Mouse (Mus musculus) midbrain, embryonic 13.5 days (tissue): ENCODE data around the gene Ago3. TPM values are rescaled to one million over a fixed set of nuclear protein-coding genes. Genes with fewer than 3 reads are reported as not detected.

Source experiments
- ATAC-seq: fragments of 200-750 bp; cut with Nextera tagmentation; 2 replicates; pipeline ENCODE4 v1.8.0; 2017; ENCODE audit warnings: mild to moderate bottlenecking, moderate TSS enrichment, moderate library complexity
- H3K27ac ChIP-seq: fragments of 300-500 bp; sonication (generic); 2 replicates; pipeline ENCODE4 v1.5.1; 2015; ENCODE audit warnings: inconsistent platforms, mild to moderate bottlenecking, moderate library complexity
- H3K27me3 ChIP-seq: fragments of 300-500 bp; sonication (generic); 2 replicates; pipeline ENCODE4 v1.6.1; 2015; ENCODE audit warnings: mild to moderate bottlenecking, inconsistent platforms
- H3K36me3 ChIP-seq: fragments of 300-500 bp; sonication (generic); 2 replicates; pipeline ENCODE4 v1.6.1; 2015; ENCODE audit warnings: mild to moderate bottlenecking, inconsistent platforms
- H3K4me1 ChIP-seq: fragments of 300-500 bp; sonication (generic); replicated peaks from 2 replicates; pipeline ENCODE4 v1.6.1; 2015; ENCODE audit warnings: inconsistent platforms
- H3K4me2 ChIP-seq: fragments of 300-500 bp; sonication (generic); replicated peaks from 2 replicates; pipeline ENCODE4 v1.6.1; 2015; ENCODE audit warnings: moderate library complexity, mild to moderate bottlenecking, inconsistent platforms
- H3K4me3 ChIP-seq: fragments of 300-500 bp; sonication (generic); replicated peaks from 2 replicates; pipeline ENCODE4 v1.5.1; 2015; ENCODE audit warnings: mild to moderate bottlenecking, inconsistent platforms
- H3K9ac ChIP-seq: fragments of 300-500 bp; sonication (generic); replicated peaks from 2 replicates; pipeline ENCODE4 v1.6.1; 2015; ENCODE audit warnings: mild to moderate bottlenecking, inconsistent platforms
- H3K9me3 ChIP-seq: fragments of 300-500 bp; sonication (generic); 2 replicates; pipeline ENCODE4 v1.6.1; 2016; ENCODE audit warnings: mild to moderate bottlenecking, inconsistent platforms
- WGBS: fragments of 180-500 bp; shearing (Covaris S2); methylation state at CpG from one replicate; pipeline ENCODE4 v1.1.7; 2015; 5-methylcytosine and 5-hydroxymethylcytosine counted together
- polyA plus RNA-seq: library from polyadenylated mRNA; unstranded; fragments of >200 nt; fragmentation: Nextera tagmentation; extraction: Ambion mirVana; gene quantifications from 2 replicates; pipeline ENCODE4 v1.2.1, GENCODE M21; 2015

Ago3 gene
- polyA plus RNA-seq, 1 experiment from 2014 or later, result 18.4 TPM

GRCm38 (mm10) chr4:126287302-126287995 is 141.9 kb downstream of the Ago3 start:
- Histone ChIP-seq H3K9me3 (no peaks in the 10 kb centered on the region), H3K4me2 (no peak overlapping the region), H3K27me3 (peaks cover 75% of the 10 kb centered on the region), H3K4me3 (no peak overlapping the region), H3K27ac (no peak overlapping the region), H3K9ac (no peak overlapping the region), H3K4me1 (peaks cover 12% of the 10 kb centered on the region; the same call in 1 of the 2 replicates), H3K36me3 (no peaks in the 10 kb centered on the region)
- 39% methylated on average over 11 of the region's 11 CpGs for WGBS
- ATAC-seq, result no peak

GRCm38 (mm10) chr4:126286492-126286891 is 142.9 kb downstream of the Ago3 start, which contains the start of gene Col8a2:
TSS of gene Col8a2 (plus strand) at chr4:126286793.
- Histone ChIP-seq H3K9ac (peak within 1 kb of the TSS; percentile 41; the same call in 1 of the 2 replicates), H3K4me1 (peaks cover 12% of the 10 kb centered on the region; the same call in 1 of the 2 replicates), H3K9me3 (no peaks in the 10 kb centered on the region), H3K4me3 (peak within 1 kb of the TSS; percentile 33), H3K27me3 (peaks cover 73% of the 10 kb centered on the region), H3K27ac (no peak within 1 kb of the TSS), H3K36me3 (no peaks in the 10 kb centered on the region), H3K4me2 (peak within 1 kb of the TSS; percentile 51)
- 0 out of 2 replicates have a peak, but pooled peaks have one; percentile 17 for ATAC-seq
- WGBS, result 5% methylated on average over 25 of the region's 42 CpGs

GRCm38 (mm10) chr4:126283582-126283981 is 145.8 kb downstream of the Ago3 start:
- peaks cover 12% of the 10 kb centered on the region; the same call in 1 of the 2 replicates for H3K4me1 ChIP-seq
- WGBS, result 85% methylated on average over 8 of the region's 8 CpGs
- peaks cover 47% of the 10 kb centered on the region for H3K27me3 ChIP-seq
- no peak overlapping the region for H3K27ac ChIP-seq
- no peak overlapping the region for H3K4me3 ChIP-seq
- no peaks in the 10 kb centered on the region for H3K36me3 ChIP-seq
- no peak for ATAC-seq
- no peaks in the 10 kb centered on the region for H3K9me3 ChIP-seq
- H3K9ac ChIP-seq, result no peak overlapping the region
- H3K4me2 ChIP-seq, result no peak overlapping the region

- Histone ChIP-seq H3K9ac (no peak overlapping the region), H3K27ac (no peak overlapping the region), H3K9me3 (no peaks in the 10 kb centered on the region), H3K4me1 (peaks cover 13% of the 10 kb centered on the region), H3K27me3 (peaks cover 28% of the 10 kb centered on the region), H3K4me2 (no peak overlapping the region), H3K4me3 (no peak overlapping the region), H3K36me3 (no peaks in the 10 kb centered on the region)
- ATAC-seq, result no peak
- 75% methylated on average over 9 of the region's 9 CpGs for WGBS
Observed at GRCm38 (mm10) chr4:126281706-126282105, 147.7 kb downstream of the Ago3 start.

Other genes with a start within 250 kb of the Ago3 start
- 174 and 180 TPM in 2 replicates for gene Thrap3, start 226.8 kb downstream of the Ago3 start, polyA plus RNA-seq
- 64.1 and 89.5 TPM in 2 replicates for gene Map7d1, start 173.2 kb downstream of the Ago3 start, polyA plus RNA-seq
- gene Trappc3, start 167.2 kb downstream of the Ago3 start, polyA plus RNA-seq, result 149 and 154 TPM in 2 replicates
- 1.0 and 1.5 TPM in 2 replicates for gene Col8a2, start 142.8 kb downstream of the Ago3 start, polyA plus RNA-seq
- 78.9 and 81.8 TPM in 2 replicates for gene Adprhl2, start 107.9 kb downstream of the Ago3 start, polyA plus RNA-seq
- 6.9 and 8.9 TPM in 2 replicates for gene Tekt2, start 103.9 kb downstream of the Ago3 start, polyA plus RNA-seq
- gene Ago1, start 39.0 kb upstream of the Ago3 start, polyA plus RNA-seq, result 18.5 and 19.5 TPM in 2 replicates
- gene Ago4, start 103.9 kb upstream of the Ago3 start, polyA plus RNA-seq, result 10.2 and 10.4 TPM in 2 replicates
- gene Clspn, start 127.4 kb upstream of the Ago3 start, polyA plus RNA-seq, result 17.0 and 17.2 TPM in 2 replicates
- gene 5730409E04Rik, start 180.3 kb upstream of the Ago3 start, polyA plus RNA-seq, result 5.4 and 5.8 TPM in 2 replicates
- 470 and 496 TPM in 2 replicates for gene Psmb2, start 248.1 kb upstream of the Ago3 start, polyA plus RNA-seq